Mouse (Mus musculus) cerebellum, adult 18-20 months (tissue): ENCODE data around the gene Pusl1.

Source experiments
- DNase-seq, 2 experiments: peaks; one replicate each; pipeline ENCODE4 v3.0.0; 2021

The Pusl1 gene

DNA sequence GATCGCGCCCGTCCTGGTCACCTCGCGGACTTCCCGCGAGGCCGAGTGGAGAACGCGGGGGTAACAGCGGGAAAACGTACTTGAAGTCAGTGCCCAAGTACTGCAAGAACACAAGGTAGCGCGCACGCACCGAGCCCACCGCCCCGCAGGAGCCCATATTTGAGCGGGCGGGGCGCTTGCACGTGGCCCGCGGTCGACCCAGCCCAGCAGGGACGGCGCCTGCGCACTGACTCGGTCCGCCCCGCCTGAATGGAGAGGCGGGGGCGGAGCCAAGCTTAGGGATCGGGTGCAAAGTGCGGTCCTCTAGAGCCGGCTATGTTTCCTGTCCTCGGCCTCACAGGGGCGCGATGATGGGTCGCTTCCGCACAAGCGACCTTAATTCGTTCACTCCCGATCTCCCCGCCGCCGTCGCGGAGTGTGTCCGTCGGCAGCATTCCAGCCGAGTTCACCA lies at the start of gene Pusl1, which contains the start of gene Acap3:
Pusl1 (minus strand) TSS at position 231 of the 451 bp plus-strand sequence.
Acap3 (plus strand) TSS at position 272 of the 451 bp plus-strand sequence.
- DNase-seq, result peak; percentile 95 to 99

DNA sequence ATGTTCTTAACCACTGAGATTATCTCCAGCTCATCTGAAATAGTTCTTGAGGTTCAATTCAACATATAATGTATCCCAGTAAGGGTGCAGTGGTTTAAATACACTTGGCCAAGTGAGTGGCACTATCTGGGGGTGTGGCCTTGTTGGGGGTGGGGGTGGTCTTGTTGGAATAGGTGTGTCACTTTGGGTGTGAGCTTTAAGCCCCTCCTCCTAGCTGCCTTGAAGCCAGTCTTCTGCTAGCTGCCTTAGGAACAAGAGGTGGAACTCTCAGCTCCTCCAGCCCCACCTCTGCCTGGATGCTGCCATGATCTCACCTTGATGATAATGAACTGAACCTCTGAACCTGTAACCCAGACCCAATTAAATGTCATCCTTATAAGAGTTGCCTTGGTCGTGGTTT lies 40.5 kb upstream of the Pusl1 start:
- DNase-seq, result no peak

DNA sequence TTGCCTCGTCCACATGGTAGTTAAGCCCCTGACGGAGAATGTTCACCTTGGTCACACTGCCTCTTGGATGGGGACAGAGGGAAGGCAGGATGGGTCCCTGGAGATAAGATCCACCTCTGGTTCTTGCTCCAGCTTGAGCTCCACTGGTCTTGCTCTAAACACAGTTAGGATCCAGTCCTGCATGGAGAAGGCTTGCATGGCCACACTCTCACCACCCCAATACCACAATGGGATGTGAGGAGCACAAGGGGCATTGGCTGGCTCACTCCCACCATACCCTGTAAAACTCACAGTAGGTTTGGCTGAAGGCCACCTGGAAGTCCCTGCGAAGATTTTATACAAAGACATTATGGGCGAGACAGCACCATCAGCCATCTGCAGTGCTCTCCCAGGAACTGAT lies 17.2 kb upstream of the Pusl1 start:
- peak in 1 of 2 experiments; percentile 2 for DNase-seq

DNA sequence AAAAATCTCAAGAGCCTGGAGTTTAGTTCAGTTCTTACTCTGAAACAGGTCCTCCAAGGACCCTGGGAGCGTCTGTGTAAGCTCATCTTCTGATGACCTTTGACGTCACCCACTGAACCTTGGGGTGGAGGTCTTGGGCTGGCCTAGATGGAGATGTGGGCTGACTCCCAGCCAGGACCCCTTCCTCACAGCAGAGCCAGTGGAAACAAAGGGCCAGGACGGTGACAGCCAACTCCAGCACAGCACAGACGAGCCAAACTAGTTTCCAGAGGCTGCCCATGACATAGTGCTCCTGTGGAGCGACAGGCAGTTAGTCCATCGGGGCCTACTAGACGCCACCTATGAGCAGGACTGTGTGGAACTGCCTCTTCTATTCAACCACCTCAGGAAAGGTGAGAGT lies 16.7 kb upstream of the Pusl1 start:
- peak in 1 of 2 experiments; percentile 2 for DNase-seq

DNA sequence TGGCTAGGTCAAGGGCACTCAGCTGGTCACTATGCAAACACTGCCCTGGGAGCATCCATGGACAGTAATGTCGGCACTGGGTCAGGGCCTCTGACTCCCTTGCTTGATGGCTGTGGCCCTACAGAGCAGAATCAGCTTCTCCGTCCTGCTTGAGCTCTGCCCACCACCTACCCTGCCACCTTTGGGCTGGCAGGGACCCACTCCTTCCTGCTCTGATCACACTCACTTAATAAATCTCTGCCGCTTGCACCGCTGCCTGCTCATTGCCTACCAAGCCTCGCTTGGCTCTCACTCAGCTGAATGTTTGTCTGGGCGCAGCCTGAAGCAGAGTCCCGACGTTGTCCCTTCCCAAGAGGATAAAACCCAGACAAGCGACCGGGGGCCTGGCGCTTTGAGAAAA lies 15.4 kb upstream of the Pusl1 start:
- no peak for DNase-seq

DNA sequence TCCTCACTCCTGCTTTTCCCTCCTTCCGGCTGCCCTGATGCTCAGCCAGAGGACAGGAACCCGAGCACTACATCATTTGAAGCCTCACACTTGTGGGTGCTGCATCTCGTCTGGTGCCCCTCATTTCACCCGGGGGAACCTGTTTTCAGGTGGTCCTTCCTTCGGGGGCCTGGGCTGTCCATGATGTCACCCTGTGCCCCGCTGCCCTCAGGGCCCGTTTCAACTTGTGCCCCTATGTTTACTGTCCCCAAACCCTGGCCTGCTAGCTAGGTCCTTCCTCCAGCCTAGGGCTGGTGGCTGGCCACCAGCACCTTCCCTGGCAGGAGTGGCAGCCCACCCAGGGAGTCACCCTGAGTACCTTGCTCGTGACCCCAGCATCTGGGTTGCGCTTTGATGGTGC lies 14.5 kb upstream of the Pusl1 start:
- DNase-seq, result peak in 1 of 2 experiments; percentile 3

DNA sequence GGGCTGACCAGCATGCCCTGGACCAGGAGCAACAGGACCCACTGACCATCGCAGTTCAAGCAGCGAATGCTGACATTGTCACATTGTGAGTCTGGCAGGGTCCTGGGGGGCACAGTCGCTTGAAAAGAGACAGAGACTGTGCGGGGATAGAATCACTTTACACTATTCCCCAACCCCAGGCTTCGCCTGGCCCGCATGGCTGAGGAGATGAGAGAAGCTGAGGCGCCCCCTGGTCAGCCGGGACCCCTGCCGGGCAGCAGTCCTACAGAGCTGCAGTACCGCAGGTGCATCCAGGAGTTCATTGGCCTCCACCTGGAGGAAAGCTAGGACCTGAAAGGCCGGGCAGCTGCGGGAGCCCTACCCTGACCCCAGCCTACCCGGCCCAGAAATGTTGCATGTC lies 14.1 kb upstream of the Pusl1 start:
- DNase-seq, result peak in 1 of 2 experiments; percentile 1

DNA sequence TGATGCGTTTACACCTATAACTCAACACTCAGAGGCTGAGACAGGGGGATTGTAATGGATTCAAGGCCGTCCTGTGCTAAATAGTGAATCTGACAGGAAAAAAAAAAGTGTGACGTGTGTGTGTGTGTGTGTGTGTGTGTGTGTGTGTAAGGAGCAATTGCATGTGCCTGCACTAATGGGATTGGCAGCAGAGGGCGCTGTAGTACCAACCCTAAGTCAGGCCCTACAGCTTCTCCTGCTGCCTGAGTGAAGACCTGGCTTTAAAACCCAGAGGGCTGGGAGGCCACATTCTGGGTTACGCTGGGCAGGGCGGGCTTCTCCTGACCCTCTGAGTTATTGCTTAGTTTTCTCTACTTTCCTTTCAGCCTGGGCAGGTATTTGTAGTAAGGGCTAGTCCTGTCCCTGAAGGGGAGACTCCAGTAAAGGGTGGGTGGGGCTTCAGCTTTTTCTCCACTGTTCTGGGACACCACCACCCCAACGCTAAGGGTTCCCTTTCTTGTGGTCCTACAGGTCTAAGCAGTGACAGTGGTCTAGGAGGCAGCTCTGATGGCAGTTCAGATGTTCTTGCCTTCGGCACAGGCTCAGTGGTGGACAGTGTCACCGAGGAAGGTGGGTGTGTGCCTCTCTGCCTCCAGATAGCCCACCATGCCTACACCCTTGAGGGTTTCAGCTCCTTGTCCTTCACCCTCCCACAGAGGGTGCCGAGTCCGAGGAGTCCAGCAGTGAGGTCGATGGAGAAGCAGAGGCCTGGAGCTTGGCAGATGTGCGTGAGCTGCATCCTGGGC lies 12.9 kb upstream of the Pusl1 start:
- DNase-seq, result peak in 1 of 2 experiments; percentile 23

DNA sequence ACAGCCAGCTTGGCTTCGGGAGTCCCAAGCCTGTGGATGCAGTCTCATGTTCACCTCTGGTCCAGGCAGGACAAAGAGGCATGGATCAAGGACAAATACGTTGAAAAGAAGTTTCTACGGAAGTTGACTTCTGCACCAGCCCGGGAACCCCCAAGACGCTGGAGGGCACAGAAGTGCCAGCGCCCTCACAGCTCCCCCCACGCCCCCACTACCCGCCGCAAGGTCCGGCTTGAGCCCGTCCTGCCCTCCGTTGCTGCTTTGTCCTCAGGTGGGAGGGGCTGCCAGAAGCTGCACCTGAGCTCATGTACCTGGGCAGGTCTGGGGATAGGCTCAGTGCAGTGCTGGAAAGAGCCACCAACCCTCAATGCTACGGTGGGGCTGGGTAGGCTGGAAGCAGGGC lies 11.7 kb upstream of the Pusl1 start:
- peak in 1 of 2 experiments; percentile 1 for DNase-seq

DNA sequence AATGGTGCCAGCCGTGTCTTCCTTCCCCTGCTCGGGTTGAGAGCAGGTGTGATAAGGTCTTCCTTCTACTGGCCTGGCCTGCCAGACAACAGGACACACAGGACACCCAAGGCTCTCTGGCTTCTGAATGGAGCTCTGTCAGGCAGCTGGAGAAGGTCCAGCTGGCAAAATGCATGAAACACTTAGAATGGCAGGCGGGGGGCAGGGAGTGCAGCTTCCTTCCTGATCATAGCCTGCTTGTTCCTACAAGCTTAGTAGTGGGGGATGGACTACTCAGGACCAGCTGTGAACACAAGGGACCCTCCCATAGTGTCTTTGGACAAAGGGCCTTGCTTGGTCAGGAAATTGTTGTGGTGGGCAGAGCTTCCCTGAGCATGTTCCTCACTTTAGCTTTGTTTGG lies 9.6 kb upstream of the Pusl1 start:
- DNase-seq, result peak in 1 of 2 experiments; percentile 28

DNA sequence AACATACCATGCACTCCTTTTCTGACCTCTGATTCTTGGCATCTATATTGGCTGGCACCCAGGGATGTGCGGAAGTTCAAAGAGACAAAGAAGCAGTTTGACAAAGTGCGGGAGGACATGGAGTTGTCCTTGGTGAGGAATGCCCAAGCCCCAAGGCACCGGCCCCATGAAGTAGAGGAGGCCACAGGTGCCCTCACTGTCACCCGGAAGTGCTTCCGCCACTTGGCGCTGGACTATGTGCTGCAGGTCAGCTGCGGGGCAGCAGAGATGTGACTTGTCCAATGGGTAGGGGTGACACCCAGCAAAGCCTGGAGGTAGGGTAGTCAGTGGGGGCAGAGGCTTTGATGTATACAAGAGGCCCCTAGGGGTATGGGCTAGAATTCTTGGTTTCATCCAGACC lies 7.8 kb upstream of the Pusl1 start:
- DNase-seq, result no peak

DNA sequence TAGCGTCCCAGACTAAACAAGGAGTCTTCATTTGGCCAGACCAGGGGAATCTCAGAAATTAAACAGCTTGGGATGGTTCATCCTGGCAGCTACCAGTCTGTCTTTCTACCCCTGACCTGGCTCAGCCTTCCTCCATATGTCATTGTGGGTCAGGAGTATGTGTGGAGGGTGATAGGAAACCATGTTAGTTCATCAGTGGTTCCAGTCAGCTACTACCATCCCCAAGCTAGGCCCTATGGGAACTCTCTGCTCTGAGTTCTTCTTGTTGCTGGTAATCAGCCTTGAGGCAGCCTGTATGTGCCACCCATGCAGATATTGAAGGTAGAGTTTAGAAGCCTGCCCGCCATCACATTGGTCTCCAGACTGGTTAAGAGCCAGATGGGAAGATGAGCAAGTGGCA lies 6.7 kb upstream of the Pusl1 start:
- no peak for DNase-seq

DNA sequence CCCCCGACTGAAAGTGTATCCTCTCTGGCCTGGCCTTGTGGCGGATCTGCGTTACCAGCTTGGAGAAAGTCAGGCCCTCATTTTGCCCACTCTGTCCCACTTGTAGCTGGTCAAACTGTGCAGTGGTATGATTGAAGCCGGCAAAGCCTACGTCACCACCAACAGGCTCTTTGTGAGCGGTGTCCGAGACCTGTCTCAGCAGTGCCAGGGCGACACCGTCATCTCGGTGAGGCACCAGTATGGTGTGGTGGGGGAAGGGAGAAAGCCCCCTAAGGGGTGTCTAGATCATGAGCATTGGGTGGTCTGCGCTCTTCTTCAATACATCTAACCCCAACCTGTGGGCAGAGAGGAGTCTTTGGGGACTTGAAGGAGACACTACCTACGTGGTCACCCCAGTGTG lies 4.9 kb upstream of the Pusl1 start:
- no peak for DNase-seq

DNA sequence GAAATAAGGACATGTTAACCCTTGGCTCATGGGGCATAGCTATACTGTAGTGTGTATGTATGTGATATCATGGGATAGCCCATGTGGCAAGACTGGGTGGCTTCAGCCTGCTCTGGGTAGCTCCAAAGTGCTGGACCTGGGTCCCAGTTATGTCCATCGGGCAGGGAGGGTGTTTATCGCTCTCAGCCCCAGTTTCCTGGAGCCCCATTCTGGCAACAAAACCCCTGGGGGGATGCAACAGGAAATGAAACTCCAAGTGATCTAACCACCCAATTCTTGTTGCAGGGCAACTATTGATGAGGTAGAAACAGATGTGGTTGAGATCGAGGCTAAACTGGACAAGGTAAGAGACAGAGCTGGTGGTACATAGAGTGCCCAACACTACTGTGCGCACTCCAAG lies 4.2 kb upstream of the Pusl1 start:
- no peak for DNase-seq

DNA sequence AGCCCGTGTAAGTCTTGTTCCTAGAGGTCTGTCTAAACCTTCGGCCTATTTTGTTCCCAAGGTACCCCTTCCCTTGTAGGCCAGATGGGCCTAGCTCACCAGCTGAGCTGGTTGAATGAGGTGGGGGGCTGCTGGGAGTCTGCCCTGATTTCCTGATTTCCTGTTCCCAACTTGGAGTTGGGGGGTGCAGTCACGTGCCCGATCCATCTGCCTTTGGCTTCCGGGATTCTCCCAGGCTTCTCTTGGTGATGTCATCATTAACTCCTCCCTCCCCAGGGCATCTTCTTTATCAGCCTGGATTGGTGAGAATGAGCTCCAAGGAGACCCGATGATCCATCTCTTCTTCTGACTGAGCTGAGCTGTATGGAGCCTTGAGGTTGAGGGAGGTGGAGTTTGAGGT lies 3.6 kb upstream of the Pusl1 start:
- peak; percentile 80 to 87 for DNase-seq

DNA sequence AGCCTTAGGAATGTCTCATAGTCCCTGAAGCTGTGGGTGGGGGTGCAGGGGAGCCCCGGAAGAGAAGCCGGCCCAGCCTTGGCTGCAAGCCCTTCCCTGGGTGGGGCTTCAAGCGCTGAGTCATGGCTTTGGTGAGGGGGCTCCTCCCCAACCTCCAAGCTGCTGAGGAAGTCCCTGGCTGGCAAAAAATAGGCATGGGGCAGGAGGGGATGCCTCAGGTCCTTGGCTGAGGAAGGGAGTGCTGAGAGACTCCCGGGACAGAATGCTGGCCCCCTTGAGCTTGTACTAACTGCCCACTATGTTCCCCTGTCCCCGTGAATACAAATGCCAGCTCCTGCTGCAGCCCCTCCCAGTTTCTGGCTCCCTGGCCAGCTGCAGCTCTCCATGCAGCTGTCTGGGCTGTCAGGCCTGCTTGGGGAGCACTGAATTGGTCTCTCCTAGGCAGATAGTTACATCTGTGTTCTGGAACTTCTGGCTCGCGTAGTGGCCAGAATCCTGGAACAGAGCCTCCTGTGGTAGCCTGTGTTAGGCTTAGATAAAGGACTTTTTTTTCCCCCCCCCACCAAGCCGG lies 2.8 kb upstream of the Pusl1 start:
- DNase-seq, result peak; percentile 39 to 49

DNA sequence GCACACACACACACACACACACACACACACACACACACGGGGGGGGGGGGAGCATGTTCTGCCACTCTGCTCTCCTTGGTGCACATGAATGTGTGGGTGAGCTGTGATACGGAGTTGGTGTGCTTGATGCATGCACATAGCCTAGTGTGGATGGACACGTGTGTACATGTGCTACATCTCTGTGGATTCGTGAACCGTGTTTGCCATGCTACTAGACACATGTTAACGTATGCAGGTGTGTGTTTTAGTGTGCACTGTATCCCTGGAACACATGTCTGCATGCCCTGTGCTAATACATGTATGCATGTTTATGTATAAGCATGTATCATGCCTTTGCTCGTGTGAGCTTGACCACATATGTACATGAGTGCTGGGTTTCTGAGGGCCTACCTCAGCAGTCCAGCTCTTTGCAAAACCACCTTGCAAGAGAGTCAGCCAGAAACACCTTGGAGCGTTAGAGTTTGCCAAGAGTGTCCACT lies 1.7 kb upstream of the Pusl1 start:
- no peak for DNase-seq

DNA sequence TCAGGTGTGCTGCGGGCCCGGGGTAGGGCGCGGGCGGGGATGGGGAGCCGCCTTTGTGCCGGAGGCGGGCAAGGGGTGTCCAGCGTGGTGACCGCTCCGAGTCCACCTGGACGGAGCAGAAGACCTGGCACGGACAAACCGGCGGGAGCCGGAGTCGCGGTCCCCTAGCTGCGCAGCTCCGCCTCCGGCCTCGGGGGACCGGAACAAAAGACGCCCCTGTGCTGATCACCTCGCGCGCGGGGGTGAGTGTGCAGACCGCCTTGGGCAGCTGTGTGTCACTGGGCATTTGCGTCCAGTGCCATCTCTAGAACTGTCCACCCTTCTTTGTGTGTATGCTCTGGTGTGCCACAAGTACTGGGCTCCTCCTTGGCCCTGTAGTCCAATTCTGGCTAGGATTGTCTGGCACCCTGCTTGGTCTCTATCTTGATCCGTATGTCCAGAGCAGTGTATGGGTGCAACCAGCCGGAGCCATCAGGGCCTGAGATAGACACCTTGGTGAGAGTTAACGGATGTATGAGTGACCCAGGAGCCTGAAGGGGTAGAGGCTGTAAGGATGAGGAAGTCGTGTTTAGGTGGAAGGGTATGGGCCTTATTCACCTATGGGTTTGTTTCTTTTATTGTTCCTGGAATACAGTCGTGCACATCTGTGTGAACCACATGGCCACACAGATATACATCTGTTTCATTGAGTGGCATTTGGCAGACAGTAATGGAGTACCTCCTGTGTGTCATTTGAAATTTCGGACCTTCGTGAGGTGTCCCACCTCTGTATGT lies 1.0 kb upstream of the Pusl1 start:
- DNase-seq, result peak in 1 of 2 experiments; percentile 42

DNA sequence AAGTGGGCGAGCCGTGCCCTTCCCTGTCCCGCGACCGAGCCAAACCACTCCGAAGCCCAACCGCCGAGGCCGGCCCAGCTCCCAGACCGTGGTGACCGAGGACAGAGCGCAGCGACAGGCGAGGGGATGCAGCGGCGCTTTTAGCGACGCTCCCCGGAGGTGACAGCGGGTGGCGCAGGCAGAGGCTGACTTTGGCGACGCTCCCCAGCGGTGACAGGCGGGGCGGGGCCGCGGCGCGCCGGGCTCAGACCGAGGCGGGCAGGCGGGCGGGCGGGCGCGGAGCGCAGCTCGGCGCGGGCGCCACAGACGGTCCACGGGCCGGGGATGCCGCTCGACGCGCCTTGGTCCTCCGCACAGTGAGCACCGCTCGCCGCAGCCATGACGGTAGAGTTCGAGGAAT lies 436 bp upstream of the Pusl1 start:
- DNase-seq, result peak; percentile 84 to 91

DNA sequence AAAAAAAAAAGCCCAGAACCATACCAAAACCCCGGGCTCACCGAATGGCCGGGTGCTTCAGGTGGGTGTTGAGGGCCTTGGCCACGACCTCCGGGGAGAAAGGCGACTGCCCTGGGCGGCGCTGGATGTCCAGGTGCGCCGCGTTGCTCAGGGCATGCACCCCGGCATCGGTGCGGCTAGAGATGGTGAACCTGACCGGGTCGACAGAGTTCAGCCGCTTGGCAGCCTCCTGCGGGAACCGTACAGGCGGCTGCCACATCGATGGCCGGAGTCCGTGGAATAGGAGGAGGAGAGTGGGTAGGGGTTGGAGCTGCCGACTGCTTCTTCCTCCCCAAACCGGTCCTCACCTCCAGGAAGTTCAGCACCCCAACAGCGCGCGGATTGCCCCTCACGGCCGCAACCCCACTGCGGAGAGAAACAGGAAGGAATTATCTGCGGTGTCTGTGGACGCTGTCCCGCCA lies 540 bp downstream of the Pusl1 start:
- DNase-seq, result peak in 1 of 2 experiments; percentile 32

DNA sequence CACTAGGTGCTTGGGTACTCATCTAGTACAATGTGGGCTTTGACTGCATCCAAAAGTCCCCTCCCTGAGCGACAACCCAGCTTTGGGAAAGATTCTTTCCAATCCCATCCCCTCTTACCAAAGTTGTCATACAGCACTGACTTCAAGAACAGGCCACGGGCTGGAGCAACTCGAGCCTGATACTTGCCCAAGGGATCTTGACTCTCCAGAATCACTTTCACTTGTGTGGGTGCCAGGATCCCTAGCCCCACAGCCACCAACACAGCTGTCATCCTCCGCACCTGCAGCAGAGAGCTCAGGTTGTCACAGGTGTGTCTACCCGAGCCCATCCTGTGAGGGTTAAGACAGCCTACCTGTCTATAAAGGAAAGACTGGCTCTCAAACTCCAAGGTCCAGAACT lies 2.3 kb downstream of the Pusl1 start:
- DNase-seq, result no peak

DNA sequence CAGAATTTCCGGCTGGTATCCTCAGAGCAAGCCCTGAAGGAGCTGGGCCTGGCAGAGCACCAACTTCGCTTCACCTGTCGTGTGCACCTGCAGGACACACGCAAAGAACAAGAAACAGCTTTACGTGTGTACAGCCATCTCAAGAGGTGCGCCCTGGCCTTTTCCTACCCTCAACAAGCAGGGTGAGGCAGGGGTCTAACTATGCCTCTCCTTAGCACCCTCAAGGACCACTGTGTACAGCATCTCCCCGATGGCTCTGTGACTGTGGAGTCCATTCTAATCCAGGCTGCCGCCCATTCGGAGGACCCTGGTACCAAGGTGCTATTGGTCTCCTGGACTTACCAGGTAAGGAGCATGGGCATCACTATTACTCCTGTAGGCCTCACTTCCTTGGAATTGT lies 3.4 kb downstream of the Pusl1 start:
- no peak for DNase-seq

DNA sequence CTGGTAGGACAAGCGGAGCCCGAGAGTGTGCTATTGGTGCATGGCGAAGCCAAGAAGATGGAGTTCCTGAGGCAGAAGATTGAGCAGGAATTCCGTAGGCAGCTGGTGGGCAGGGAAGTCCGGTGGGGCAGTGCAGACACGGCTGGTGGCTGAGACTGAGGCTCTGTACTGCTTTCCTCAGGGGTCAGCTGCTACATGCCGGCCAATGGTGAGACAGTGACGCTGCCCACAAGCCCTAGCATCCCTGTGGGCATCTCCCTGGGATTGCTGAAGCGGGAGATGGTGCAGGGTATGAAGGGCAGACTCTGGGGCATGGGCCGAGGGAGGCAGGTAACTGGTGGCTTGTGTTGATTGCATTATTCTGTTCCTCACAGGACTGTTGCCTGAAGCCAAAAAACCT lies 3.9 kb downstream of the Pusl1 start:
- no peak for DNase-seq
